Mouse (Mus musculus): ENCODE data around the gene Setdb1. TPM values are rescaled to one million over a fixed set of nuclear protein-coding genes. Genes with fewer than 3 reads are reported as not detected.

The Setdb1 gene
- total RNA-seq, 2 experiments from 2014 or later = 10.2 to 11.8 TPM

DNA sequence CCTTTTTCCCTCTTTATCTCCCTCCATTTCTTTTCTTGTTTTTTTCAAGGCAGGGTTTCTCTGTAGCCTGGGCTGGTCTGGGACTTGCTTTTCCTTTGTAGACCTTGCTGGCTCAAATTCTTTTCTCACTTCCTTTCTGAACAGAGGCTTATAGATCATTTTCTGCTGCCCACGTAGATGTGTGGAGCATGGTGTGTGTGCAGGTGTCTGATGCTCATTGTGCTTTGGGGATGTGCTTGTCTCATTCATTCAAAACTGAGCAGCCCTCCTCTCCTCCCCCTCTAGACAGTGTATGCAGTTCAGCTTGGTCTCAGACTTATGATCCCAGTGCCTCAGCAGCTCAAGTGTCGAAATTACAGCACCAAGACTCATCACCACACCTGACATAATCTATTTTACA is 37.9 kb downstream of the Setdb1 start:
- DNase-seq = no peak

- peak; percentile 52 for DNase-seq
Measured at GRCm38 (mm10) chr3:95318548-95318947, 38.5 kb downstream of the Setdb1 start.

DNA sequence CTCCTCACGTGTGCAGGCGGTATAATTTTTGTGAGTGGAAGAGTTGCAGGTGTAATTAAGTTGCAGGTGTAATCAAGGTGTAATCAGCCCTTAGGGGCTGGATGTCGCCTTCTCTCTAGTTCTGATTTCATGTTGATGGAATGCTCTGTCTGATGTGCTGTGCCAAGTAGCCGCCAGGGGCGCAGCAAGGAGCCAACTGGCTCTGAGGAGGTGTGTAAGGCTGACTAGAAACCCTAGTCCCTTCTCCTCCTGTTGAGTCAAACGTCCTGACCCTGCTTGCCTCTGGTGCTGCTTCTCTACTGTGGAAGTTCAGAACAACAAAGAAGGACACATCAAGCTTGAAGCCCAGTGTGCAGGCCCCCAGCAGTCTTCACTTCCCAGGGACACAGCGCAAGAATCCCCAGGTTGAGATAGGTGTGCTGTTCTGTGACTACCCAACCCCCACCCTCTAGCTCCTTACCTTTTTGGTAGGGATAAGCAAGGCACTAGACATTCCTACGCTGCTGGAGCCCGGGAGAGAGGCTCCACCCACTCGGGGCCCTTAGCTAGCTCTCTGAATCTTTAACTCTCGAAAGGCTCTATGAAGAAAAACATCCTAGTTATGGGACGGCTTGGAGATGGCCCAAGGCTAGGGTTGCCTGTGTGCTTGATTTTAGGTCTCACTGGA is 39.5 kb downstream of the Setdb1 start:
- peak; percentile 62 for DNase-seq

- DNase-seq = no peak
Measured at GRCm38 (mm10) chr3:95315844-95316550, 41.0 kb downstream of the Setdb1 start.

DNA sequence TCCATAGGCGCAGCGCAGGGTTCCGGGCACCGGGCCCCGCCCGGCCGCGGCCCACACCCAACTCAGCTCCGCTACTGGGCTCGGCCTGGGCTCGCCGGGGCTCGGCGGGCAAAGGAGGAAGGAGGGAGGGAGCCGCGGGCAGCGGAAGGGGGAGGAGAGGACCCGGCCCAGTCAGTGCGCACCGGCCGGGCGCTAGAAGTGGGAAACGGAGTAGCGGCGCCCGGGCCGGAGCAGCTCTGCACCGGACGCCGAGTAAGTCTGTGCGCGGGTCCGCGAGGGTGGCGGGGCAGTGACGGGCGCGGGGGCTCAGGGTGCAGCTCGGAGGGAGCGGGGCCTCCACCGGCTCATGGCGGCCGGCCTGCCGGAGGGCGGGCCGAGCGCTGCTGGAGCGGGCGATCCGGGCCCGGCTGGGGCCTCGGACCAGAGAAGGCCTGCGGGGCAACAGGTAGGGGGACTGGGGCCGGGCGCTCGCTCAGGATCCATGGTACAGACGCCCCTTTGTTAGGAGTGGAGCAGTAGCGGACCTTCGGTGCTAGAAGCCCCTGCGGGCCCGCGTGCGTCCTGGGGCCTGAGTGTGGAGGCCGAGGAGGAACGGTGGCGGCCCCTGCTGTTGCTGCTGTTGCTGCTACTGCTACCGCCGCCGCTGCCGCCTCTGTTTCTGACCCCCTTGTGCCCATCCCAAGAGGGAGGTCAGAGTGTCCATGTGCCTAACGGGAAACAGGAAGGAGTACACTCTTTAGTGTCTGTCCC is 41.7 kb downstream of the Setdb1 start:
- peak; percentile 93 for DNase-seq

DNA sequence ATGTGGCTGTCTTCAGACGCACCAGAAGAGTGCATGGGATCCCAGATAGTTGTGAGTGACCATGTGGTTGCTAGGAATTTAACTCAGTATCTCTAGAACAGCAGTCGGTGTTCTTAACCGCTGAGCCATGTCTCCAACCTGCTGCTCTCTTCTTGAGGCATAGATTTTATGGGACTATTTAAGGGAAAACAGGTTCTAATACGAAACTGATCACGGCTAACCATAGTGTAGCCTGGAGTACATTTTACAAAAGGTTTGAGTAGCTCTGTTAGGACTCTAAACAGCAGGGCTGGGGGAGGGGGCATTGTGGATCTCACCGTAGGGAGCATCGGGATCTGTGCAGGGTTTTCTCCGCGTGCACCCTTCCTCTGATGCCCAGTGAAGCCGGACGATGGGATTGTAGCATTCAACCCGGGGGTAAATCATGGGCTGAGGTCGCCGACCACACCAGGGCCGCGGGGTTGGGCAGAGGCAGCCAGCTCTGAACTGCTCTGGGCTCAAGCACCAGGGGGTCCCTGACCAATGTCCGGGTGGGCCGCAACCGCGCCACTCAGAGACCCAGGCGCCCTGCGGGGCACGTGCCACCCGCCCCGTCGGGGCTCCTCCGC is 42.4 kb downstream of the Setdb1 start, which contains the start of gene Cers2:
Cers2 (plus strand) TSS at position 306 of the 608 bp plus-strand sequence.
- no peak for DNase-seq

- no peak for DNase-seq
Measured at GRCm38 (mm10) chr3:95314075-95314474, 42.9 kb downstream of the Setdb1 start.

- DNase-seq = no peak
Measured at GRCm38 (mm10) chr3:95313476-95313875, 43.5 kb downstream of the Setdb1 start.

- peak; percentile 39 for DNase-seq
Measured at GRCm38 (mm10) chr3:95312623-95313022, 44.4 kb downstream of the Setdb1 start.

DNA sequence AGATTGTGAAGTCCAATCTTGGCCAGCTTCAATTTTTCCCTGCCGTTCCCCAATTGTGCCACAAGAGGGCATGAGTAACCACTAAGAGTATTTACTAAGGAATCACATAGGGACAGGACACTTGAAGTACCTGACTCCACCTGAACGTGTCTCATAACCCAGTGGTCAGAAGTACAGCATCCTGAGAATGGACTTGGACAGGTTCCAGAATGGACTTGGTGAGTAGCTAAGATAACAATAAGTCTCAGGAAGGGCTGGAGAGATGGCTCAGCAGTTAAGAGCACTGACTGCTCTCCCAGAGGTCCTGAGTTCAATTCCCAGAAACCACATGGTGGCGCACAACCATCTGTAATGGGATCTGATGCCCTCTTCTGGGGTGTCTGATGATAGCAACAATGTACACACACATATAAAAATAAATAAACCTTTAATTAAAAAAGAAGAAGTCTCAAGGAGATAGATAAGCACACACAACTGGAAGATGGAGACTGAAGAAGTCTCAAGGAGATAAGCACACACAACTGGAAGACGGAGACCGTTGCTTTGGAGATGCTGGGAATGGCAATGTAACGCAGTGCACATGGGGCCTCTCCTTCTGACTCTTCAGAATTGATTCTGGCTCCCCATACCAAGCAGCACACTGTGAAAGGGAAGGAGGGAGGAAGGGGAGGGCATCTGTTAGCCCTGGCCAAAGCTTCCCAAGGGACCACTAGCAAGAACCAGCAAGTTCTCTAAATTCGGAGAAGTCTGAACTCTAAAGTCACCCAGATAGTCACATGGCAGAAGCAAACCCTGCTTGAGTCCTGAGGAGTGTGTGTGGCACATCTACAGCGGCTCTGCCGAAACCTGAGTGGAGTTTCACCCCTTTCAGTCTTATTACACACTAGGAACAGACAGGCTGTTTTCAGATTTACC is 45.8 kb downstream of the Setdb1 start:
- DNase-seq = no peak

DNA sequence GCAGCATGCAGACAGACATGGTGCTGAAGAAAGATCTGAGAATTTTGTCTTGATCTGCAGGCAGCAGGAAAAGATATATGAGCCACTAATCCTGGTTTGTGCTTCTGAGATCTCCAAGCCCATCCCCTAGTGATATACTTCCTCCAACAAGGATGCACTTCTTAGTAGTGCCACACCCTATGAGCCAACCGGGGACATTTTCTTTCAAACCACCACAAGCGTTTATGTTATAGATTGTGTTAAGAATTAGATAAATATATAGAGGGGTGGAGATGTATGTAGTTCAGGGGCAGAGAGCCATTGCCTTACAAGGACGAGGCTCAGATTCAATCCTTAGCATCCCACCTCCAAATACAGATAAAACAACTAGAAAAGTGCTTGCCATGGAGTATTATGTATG is 46.5 kb downstream of the Setdb1 start:
- no peak for DNase-seq

GRCm38 (mm10) chr3:95307100-95307499 is 49.9 kb downstream of the Setdb1 start, which contains the start of gene Anxa9:
Gene Anxa9 (minus strand): TSS chr3:95307176.
- no peak for DNase-seq

- DNase-seq = no peak
Measured at GRCm38 (mm10) chr3:95306244-95306643, 50.8 kb downstream of the Setdb1 start.

GRCm38 (mm10) chr3:95301204-95301796 is 55.7 kb downstream of the Setdb1 start:
- no peak for DNase-seq

- no peak for DNase-seq
Measured at GRCm38 (mm10) chr3:95298018-95298417, 59.0 kb downstream of the Setdb1 start.

DNA sequence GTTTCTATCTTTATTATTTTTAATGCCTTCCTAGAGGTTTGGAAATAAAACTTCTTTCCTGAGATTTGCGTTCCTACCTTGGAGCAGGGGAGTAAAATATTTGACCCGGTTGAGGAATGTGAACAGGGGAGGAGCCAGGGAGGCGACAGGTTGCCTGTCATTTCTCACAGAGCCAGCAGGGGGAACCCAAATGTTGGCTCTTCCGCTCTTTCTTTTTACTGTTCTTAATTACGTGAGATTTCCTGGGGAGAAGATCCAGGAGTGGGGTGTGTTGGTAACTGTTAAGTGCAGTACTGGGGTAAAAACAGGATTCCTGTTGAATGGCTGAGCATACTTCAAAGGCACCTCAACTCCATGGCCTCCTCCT is 60.9 kb downstream of the Setdb1 start:
- DNase-seq = no peak

- no peak for DNase-seq
Measured at GRCm38 (mm10) chr3:95295321-95296102, 61.5 kb downstream of the Setdb1 start.

GRCm38 (mm10) chr3:95294718-95295117 is 62.3 kb downstream of the Setdb1 start:
- no peak for DNase-seq

GRCm38 (mm10) chr3:95294316-95294715 is 62.7 kb downstream of the Setdb1 start:
- DNase-seq = no peak

- DNase-seq = no peak
Measured at GRCm38 (mm10) chr3:95293537-95293936, 63.5 kb downstream of the Setdb1 start.
